Comparison of ENCODE assay signal across 8 mouse cellular contexts in genomic region chr9:20879097-20879792, GRCm38 (mm10). TPM values are rescaled to one million over a fixed set of nuclear protein-coding genes. Genes with fewer than 3 reads are reported as not detected.
A peak's percentile ranks its signal among the peaks of the same experiment; 100 is the strongest.
DNase-seq lines count a peak whose midpoint lies in the region; ATAC-seq and TF ChIP-seq lines count a peak whose summit lies in the region.

Angptl6 (minus strand) TSS chr9:20879727.

- intact Hi-C loops in heart, postnatal 14 days (cut with DNase I), result no loop called here
- intact Hi-C loops in gastrocnemius, postnatal 36 days (cut with DNase I), result no loop called here

- peak within 1 kb of the TSS; percentile 79 for H3K4me2 ChIP-seq in heart, embryonic 15.5 days
- H3K4me2 ChIP-seq in forebrain, embryonic 13.5 days, result peak within 1 kb of the TSS; percentile 62
- H3K4me2 ChIP-seq in liver, embryonic 15.5 days, result peak within 1 kb of the TSS; percentile 95

- peak within 1 kb of the TSS; percentile 90 for H3K27ac ChIP-seq in heart, embryonic 15.5 days
- H3K27ac ChIP-seq in ES-Bruce4 (ENCODE audit: insufficient read depth, low read length), result peak within 1 kb of the TSS; percentile 52
- peak within 1 kb of the TSS; percentile 91 for H3K27ac ChIP-seq in forebrain, embryonic 13.5 days
- H3K27ac ChIP-seq in liver, embryonic 15.5 days (replicated peaks), result peak within 1 kb of the TSS; percentile 90

- no peak for DNase-seq in heart, postnatal 14 days
- no peak for DNase-seq in adrenal gland, adult 2 months
- no peak for DNase-seq in right cerebral cortex, postnatal 36 days (ENCODE audit: low spot score in 2 of 2)
- DNase-seq in gastrocnemius, postnatal 36 days, result no peak

- 87% methylated on average over 13 of the region's 13 CpGs for WGBS in heart, embryonic 15.5 days
- WGBS in forebrain, embryonic 13.5 days, result 93% methylated on average over 13 of the region's 13 CpGs
- WGBS in liver, embryonic 15.5 days (ENCODE audit: insufficient replicate concordance), result 79% methylated on average over 13 of the region's 13 CpGs

- ATAC-seq in heart, embryonic 15.5 days (replicated peaks; ENCODE audit: insufficient number of reproducible peaks, insufficient read depth, low FRiP score, low read depth), result no peak
- ATAC-seq in forebrain, embryonic 13.5 days, result no peak
- ATAC-seq in liver, embryonic 15.5 days (ENCODE audit: insufficient read depth), result no peak

- TF ChIP-seq CTCF in ES-Bruce4 (IDR thresholded peaks at IDR 0.05; ENCODE audit: low read depth, low read length), result no peak

- H3K36me3 ChIP-seq in heart, embryonic 15.5 days, result no peaks in the 10 kb centered on the region
- no peaks in the 10 kb centered on the region for H3K36me3 ChIP-seq in ES-Bruce4 (ENCODE audit: control insufficient read depth, insufficient read depth, low read length, poor library complexity, severe bottlenecking)
- H3K36me3 ChIP-seq in forebrain, embryonic 13.5 days (ENCODE audit: poor library complexity, severe bottlenecking), result no peaks in the 10 kb centered on the region
- H3K36me3 ChIP-seq in liver, embryonic 15.5 days (replicated peaks), result no peaks in the 10 kb centered on the region

- H3K4me1 ChIP-seq in heart, embryonic 15.5 days (replicated peaks), result peaks cover 9% of the 10 kb centered on the region
- H3K4me1 ChIP-seq in ES-Bruce4 (ENCODE audit: control insufficient read depth, insufficient read depth, low read length), result no peaks in the 10 kb centered on the region
- peaks cover 4% of the 10 kb centered on the region; the same call in 1 of the 2 replicates for H3K4me1 ChIP-seq in forebrain, embryonic 13.5 days
- peaks cover 30% of the 10 kb centered on the region for H3K4me1 ChIP-seq in liver, embryonic 15.5 days (replicated peaks)

- H3K9ac ChIP-seq in heart, embryonic 15.5 days, result peak within 1 kb of the TSS; percentile 68
- peak within 1 kb of the TSS; percentile 44 for H3K9ac ChIP-seq in ES-Bruce4 (ENCODE audit: low read depth, poor library complexity, severe bottlenecking)
- peak within 1 kb of the TSS; percentile 67 for H3K9ac ChIP-seq in forebrain, embryonic 13.5 days
- peak within 1 kb of the TSS; percentile 68 for H3K9ac ChIP-seq in liver, embryonic 15.5 days

- peak within 1 kb of the TSS; percentile 52 for H3K4me3 ChIP-seq in heart, embryonic 15.5 days
- peak within 1 kb of the TSS; percentile 67 for H3K4me3 ChIP-seq in ES-Bruce4 (ENCODE audit: low read depth, low read length)
- H3K4me3 ChIP-seq in forebrain, embryonic 13.5 days, result peak within 1 kb of the TSS; percentile 39
- H3K4me3 ChIP-seq in liver, embryonic 15.5 days (replicated peaks), result peak within 1 kb of the TSS; percentile 59

- no peak for TF ChIP-seq EP300 in ES-Bruce4 (IDR thresholded peaks at IDR 0.05; ENCODE audit: insufficient read depth, low read depth, low read length)

- H3K27me3 ChIP-seq in heart, embryonic 15.5 days, result no peaks in the 10 kb centered on the region
- no peaks in the 10 kb centered on the region for H3K27me3 ChIP-seq in ES-Bruce4 (ENCODE audit: control insufficient read depth, insufficient read depth, low read length, poor library complexity, severe bottlenecking)
- no peaks in the 10 kb centered on the region for H3K27me3 ChIP-seq in forebrain, embryonic 13.5 days
- H3K27me3 ChIP-seq in liver, embryonic 15.5 days, result no peaks in the 10 kb centered on the region

- H3K9me3 ChIP-seq in heart, embryonic 15.5 days (replicated peaks), result no peaks in the 10 kb centered on the region
- H3K9me3 ChIP-seq in ES-Bruce4 (replicated peaks; ENCODE audit: control insufficient read depth, insufficient read depth, low read length, poor library complexity, severe bottlenecking), result peaks cover 4% of the 10 kb centered on the region
- no peaks in the 10 kb centered on the region for H3K9me3 ChIP-seq in forebrain, embryonic 13.5 days (replicated peaks)
- H3K9me3 ChIP-seq in liver, embryonic 15.5 days (replicated peaks), result no peaks in the 10 kb centered on the region

- no peak for TF ChIP-seq POLR2A in ES-Bruce4 (IDR thresholded peaks at IDR 0.05; ENCODE audit: insufficient read depth, low read length)

RNA-seq across cellular contexts. Expression of gene Angptl6, which starts in this region (rescaled TPM):
- polyA plus RNA-seq in heart, embryonic 15.5 days (2015; fragmentation: Nextera tagmentation; extraction: Ambion mirVana), result 2.0 and 3.3 TPM in 2 replicates
- 1 to 10 TPM; 1.9 TPM for total RNA-seq in heart, postnatal 14 days (2021)
- polyA plus RNA-seq in ES-Bruce4 (2011; ENCODE audit: insufficient read depth, insufficient read length, low read depth, missing spikeins), result 1.3 and 2.0 TPM in 2 replicates
- 8.5 and 11.1 TPM in 2 replicates for polyA plus RNA-seq in forebrain, embryonic 13.5 days (2015; fragmentation: Nextera tagmentation; extraction: Ambion mirVana)
- polyA plus RNA-seq in liver, embryonic 15.5 days (2015; fragmentation: Nextera tagmentation; extraction: Ambion mirVana), result 9.1 and 10.6 TPM in 2 replicates
- 1 to 10 TPM; 3.3 TPM for total RNA-seq in adrenal gland, adult 2 months (2021)
- polyA plus RNA-seq in adrenal gland, adult 2 months (2012; rRNA removed), result 4.0 and 6.5 TPM in 2 replicates
- total RNA-seq in gastrocnemius, postnatal 36 days (2021), result 1 to 10 TPM; 3.8 to 5.2 TPM
